Mouse (Mus musculus) erythroblast, embryonic 14.5 days (primary cell): Measurements from ENCODE around the gene 4930518I15Rik. TPM values are rescaled to one million over a fixed set of nuclear protein-coding genes. Genes with fewer than 3 reads are reported as not detected.
"Not testable (repeated sequence)": the region's sequence is repeated elsewhere in the genome, so short reads cannot be mapped to it uniquely, and the experiment has no call there.

ENCODE experiments used
- H3K27me3 ChIP-seq: 2 replicates; pipeline ENCODE4 v1.6.1; 2012; ENCODE audit warnings: inconsistent platforms; ENCODE audit not compliant: control insufficient read depth
- H3K36me3 ChIP-seq: 2 replicates; pipeline ENCODE4 v1.6.1; 2012; ENCODE audit warnings: mild to moderate bottlenecking, inconsistent platforms; ENCODE audit not compliant: control insufficient read depth
- H3K4me1 ChIP-seq: 2 replicates; pipeline ENCODE4 v1.6.1; 2012; ENCODE audit warnings: inconsistent platforms; ENCODE audit not compliant: control insufficient read depth
- H3K4me3 ChIP-seq: replicated peaks from 2 replicates; pipeline ENCODE3; 2012; ENCODE audit warnings: moderate library complexity, mild to moderate bottlenecking, inconsistent platforms
- H3K9me3 ChIP-seq: 2 replicates; pipeline ENCODE4 v1.6.1; 2012; ENCODE audit warnings: low read length, inconsistent platforms, mixed read lengths; ENCODE audit not compliant: control insufficient read depth
- GATA1 ChIP-seq: IDR thresholded peaks from 2 replicates; pipeline ENCODE4 v1.6.1; 2012; ENCODE audit warnings: low read length, inconsistent platforms, mixed read lengths
- TAL1 ChIP-seq: IDR thresholded peaks from 3 replicates; pipeline ENCODE4 v1.6.1; 2012; ENCODE audit warnings: low read length, inconsistent platforms, mixed read lengths
- polyA plus RNA-seq: library from polyadenylated mRNA; stranded (reverse); fragments of >175 nt; gene quantifications from 2 replicates; pipeline ENCODE4 v1.2.3, GENCODE M21; 2012

The 4930518I15Rik gene
- polyA plus RNA-seq, 1 experiment, result 0.04 TPM

- H3K36me3 ChIP-seq, result peaks cover 17% of the 10 kb centered on the region
- TF ChIP-seq TAL1 (no peak), GATA1 (no peak)
- H3K4me1 ChIP-seq, result peaks cover 42% of the 10 kb centered on the region
- no peaks in the 10 kb centered on the region; the same call in 1 of the 2 replicates for H3K27me3 ChIP-seq
- peak overlapping the region; percentile 68 for H3K4me3 ChIP-seq
- no peaks in the 10 kb centered on the region for H3K9me3 ChIP-seq
Observed at GRCm38 (mm10) chr2:156840301-156841027, 17.3 kb downstream of the 4930518I15Rik start.

GRCm38 (mm10) chr2:156839319-156840191, 18.2 kb downstream of the 4930518I15Rik start, which contains the start of gene Tgif2:
Gene Tgif2, plus strand, starts transcription at chr2:156840007.
- Histone ChIP-seq H3K4me1 (peaks cover 39% of the 10 kb centered on the region), H3K4me3 (peak within 1 kb of the TSS; percentile 68), H3K9me3 (peaks cover 6% of the 10 kb centered on the region), H3K36me3 (peaks cover 17% of the 10 kb centered on the region), H3K27me3 (no peaks in the 10 kb centered on the region; the same call in 1 of the 2 replicates)
- TF ChIP-seq GATA1 (no peak), TAL1 (no peak)

GRCm38 (mm10) chr2:156838839-156839238, 18.9 kb downstream of the 4930518I15Rik start:
- TF ChIP-seq TAL1, result no peak
- TF ChIP-seq GATA1, result no peak
- no peak overlapping the region for H3K4me3 ChIP-seq
- H3K9me3 ChIP-seq, result peaks cover 11% of the 10 kb centered on the region
- no peaks in the 10 kb centered on the region; the same call in 1 of the 2 replicates for H3K27me3 ChIP-seq
- H3K4me1 ChIP-seq, result peaks cover 39% of the 10 kb centered on the region
- H3K36me3 ChIP-seq, result peaks cover 19% of the 10 kb centered on the region

GRCm38 (mm10) chr2:156834336-156834735, 23.4 kb downstream of the 4930518I15Rik start:
- TF ChIP-seq GATA1 (no peak), TAL1 (no peak)
- H3K4me1 ChIP-seq, result peaks cover 5% of the 10 kb centered on the region

GRCm38 (mm10) chr2:156825128-156825527, 32.6 kb downstream of the 4930518I15Rik start:
- not testable (repeated sequence) for H3K4me1 ChIP-seq, H3K9me3 ChIP-seq, H3K4me3 ChIP-seq, H3K36me3 ChIP-seq, H3K27me3 ChIP-seq

More at GRCm38 (mm10) chr2:156834336-156834735, 23.4 kb downstream of the 4930518I15Rik start:
- no peak overlapping the region for H3K4me3 ChIP-seq
- no peaks in the 10 kb centered on the region; the same call in 1 of the 2 replicates for H3K27me3 ChIP-seq
- peaks cover 50% of the 10 kb centered on the region for H3K9me3 ChIP-seq
- peaks cover 46% of the 10 kb centered on the region for H3K36me3 ChIP-seq

- Histone ChIP-seq H3K9me3 (no peaks in the 10 kb centered on the region), H3K4me3 (no peak overlapping the region), H3K4me1 (no peaks in the 10 kb centered on the region), H3K27me3 (peaks cover 2% of the 10 kb centered on the region; the same call in 1 of the 2 replicates), H3K36me3 (no peaks in the 10 kb centered on the region)
- TF ChIP-seq GATA1 (no peak), TAL1 (no peak)
Observed at GRCm38 (mm10) chr2:156816116-156816515, 41.6 kb downstream of the 4930518I15Rik start.

GRCm38 (mm10) chr2:156815412-156815811, 42.3 kb downstream of the 4930518I15Rik start:
- no peak overlapping the region for H3K4me3 ChIP-seq
- H3K4me1 ChIP-seq, result no peaks in the 10 kb centered on the region
- H3K36me3 ChIP-seq, result no peaks in the 10 kb centered on the region
- TF ChIP-seq TAL1, result no peak
- TF ChIP-seq GATA1, result no peak
- H3K9me3 ChIP-seq, result no peaks in the 10 kb centered on the region
- peaks cover 2% of the 10 kb centered on the region; the same call in 1 of the 2 replicates for H3K27me3 ChIP-seq

GRCm38 (mm10) chr2:156814893-156815292, 42.9 kb downstream of the 4930518I15Rik start:
- Histone ChIP-seq H3K27me3 (peaks cover 2% of the 10 kb centered on the region; the same call in 1 of the 2 replicates), H3K9me3 (no peaks in the 10 kb centered on the region), H3K4me3 (no peak overlapping the region), H3K4me1 (no peaks in the 10 kb centered on the region), H3K36me3 (no peaks in the 10 kb centered on the region)
- no peak for TF ChIP-seq TAL1
- TF ChIP-seq GATA1, result no peak

- H3K27me3 ChIP-seq, result peaks cover 2% of the 10 kb centered on the region; the same call in 1 of the 2 replicates
Observed at GRCm38 (mm10) chr2:156814344-156814801, 43.4 kb downstream of the 4930518I15Rik start.

More at GRCm38 (mm10) chr2:156814344-156814801, 43.4 kb downstream of the 4930518I15Rik start:
- Histone ChIP-seq H3K4me1 (no peaks in the 10 kb centered on the region), H3K36me3 (no peaks in the 10 kb centered on the region), H3K4me3 (no peak overlapping the region), H3K9me3 (no peaks in the 10 kb centered on the region)
- no peak for TF ChIP-seq GATA1
- TF ChIP-seq TAL1, result no peak
